21 mouse cellular contexts compared by ENCODE assay signal in the genomic region with DNA sequence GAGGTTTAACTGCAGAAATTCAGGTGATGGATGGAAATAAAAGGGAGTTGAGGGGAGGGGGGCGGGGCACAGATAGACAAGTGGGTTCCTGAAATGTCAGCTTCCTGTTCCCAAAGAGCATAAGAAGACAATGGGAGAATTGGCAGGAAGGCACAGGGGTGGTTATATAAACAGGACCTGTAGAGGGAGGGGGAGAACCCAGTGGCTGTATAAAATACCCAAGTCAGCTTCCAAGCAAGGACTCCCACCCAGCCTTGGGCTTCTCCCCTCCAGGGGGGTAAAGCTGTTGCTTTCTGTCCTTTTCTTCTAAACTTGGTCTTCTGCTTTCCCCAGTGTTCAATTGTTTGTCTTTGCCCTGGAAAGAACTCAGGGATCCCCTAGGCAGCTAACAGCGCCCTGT. TPM values are rescaled to one million over a fixed set of nuclear protein-coding genes. Genes with fewer than 3 reads are reported as not detected.
"Had no signal": no experiment of that assay in that cellular context is flagged by ENCODE, and none has a peak within 500 bp of the region (broad histone marks: within the 10 kb centered on the region; RNA-seq: fewer than 3 reads in every experiment).

No protein-coding gene starts in this region.

- H3K4me1 ChIP-seq: liver, embryonic 12.5 days; lung, embryonic 15.5 days; neural tube, embryonic 13.5 days; neural tube, embryonic 15.5 days had no signal

- H3K4me3 ChIP-seq: liver, embryonic 12.5 days; lung, embryonic 15.5 days; midbrain, embryonic 10.5 days; midbrain, embryonic 12.5 days; myocyte; neural tube, embryonic 13.5 days; neural tube, embryonic 15.5 days had no signal

- H3K9me3 ChIP-seq: liver, embryonic 12.5 days; lung, embryonic 15.5 days; midbrain, embryonic 10.5 days; midbrain, embryonic 12.5 days; neural tube, embryonic 13.5 days; neural tube, embryonic 15.5 days had no signal

- H3K27ac ChIP-seq: liver, embryonic 12.5 days; liver, embryonic 14.5 days; midbrain, embryonic 12.5 days; neural tube, embryonic 13.5 days; neural tube, embryonic 15.5 days had no signal

- H3K4me2 ChIP-seq: liver, embryonic 12.5 days; midbrain, embryonic 12.5 days; neural tube, embryonic 13.5 days; neural tube, embryonic 15.5 days had no signal

- H3K27me3 ChIP-seq: liver, embryonic 12.5 days; lung, embryonic 15.5 days; neural tube, embryonic 15.5 days had no signal

- H3K9ac ChIP-seq: liver, embryonic 12.5 days; liver, embryonic 14.5 days; lung, embryonic 15.5 days; midbrain, embryonic 12.5 days; neural tube, embryonic 13.5 days; neural tube, embryonic 15.5 days had no signal

- ATAC-seq: liver, embryonic 12.5 days; midbrain, embryonic 16.5 days had no signal

- DNase-seq: midbrain, embryonic 14.5 days; retina, postnatal 1 day; right cerebral cortex, adult 18-20 months; right cerebral cortex, postnatal 25 days; right cerebral cortex, postnatal 4 days; spleen, adult 18-20 months; thymus, adult 18-20 months; thymus, postnatal 14 days; thymus, postnatal 36 days had no signal

- H3K36me3 ChIP-seq: liver, embryonic 12.5 days; lung, embryonic 15.5 days; midbrain, embryonic 10.5 days; midbrain, embryonic 12.5 days; neural tube, embryonic 13.5 days; neural tube, embryonic 15.5 days had no signal

RNA-seq across cellular contexts. Expression of a gene that starts 55.5 kb away (rescaled TPM):
- total RNA-seq: megakaryocyte, adult 5-6 weeks; megakaryocyte-erythroid progenitor cell, adult 5-6 weeks had no signal
- polyA plus RNA-seq: myocyte; small intestine, adult 2 months had no signal
